Comparison of ENCODE assay signal across 8 mouse cellular contexts in genomic region chr14:21984757-21985425, GRCm38 (mm10). TPM values are rescaled to one million over a fixed set of nuclear protein-coding genes. Genes with fewer than 3 reads are reported as not detected.
A peak's percentile ranks its signal among the peaks of the same experiment; 100 is the strongest.
DNase-seq lines count a peak whose midpoint lies in the region; ATAC-seq and TF ChIP-seq lines count a peak whose summit lies in the region.

No protein-coding gene starts in this region.

- peak overlapping the region; percentile 70 for H3K4me3 ChIP-seq in forebrain, embryonic 16.5 days (replicated peaks; ENCODE audit: low read length)
- peak overlapping the region; percentile 85 for H3K4me3 ChIP-seq in hindbrain, postnatal 0 days (ENCODE audit: low read length)
- peak overlapping the region; percentile 59 for H3K4me3 ChIP-seq in liver, embryonic 13.5 days (replicated peaks)
- H3K4me3 ChIP-seq in neural tube, embryonic 14.5 days (ENCODE audit: low read depth, low read length): peak overlapping the region; percentile 84

- H3K4me1 ChIP-seq in forebrain, embryonic 16.5 days (replicated peaks; ENCODE audit: control insufficient read depth, insufficient read depth, low read length): peaks cover 60% of the 10 kb centered on the region
- 0 out of 2 replicates have a peak, but pooled peaks cover 7% of the 10 kb centered on the region for H3K4me1 ChIP-seq in hindbrain, postnatal 0 days (ENCODE audit: insufficient read depth, low read length)
- peaks cover 44% of the 10 kb centered on the region for H3K4me1 ChIP-seq in liver, embryonic 13.5 days (replicated peaks)
- peaks cover 14% of the 10 kb centered on the region for H3K4me1 ChIP-seq in neural tube, embryonic 14.5 days (ENCODE audit: control insufficient read depth, insufficient read depth, low read length)

- peaks cover 50% of the 10 kb centered on the region for H3K27me3 ChIP-seq in forebrain, embryonic 16.5 days (replicated peaks; ENCODE audit: control insufficient read depth, insufficient read depth, low read length)
- H3K27me3 ChIP-seq in hindbrain, postnatal 0 days (ENCODE audit: insufficient read depth, low read length): peaks cover 4% of the 10 kb centered on the region; the same call in 1 of the 2 replicates
- peaks cover 96% of the 10 kb centered on the region for H3K27me3 ChIP-seq in liver, embryonic 13.5 days
- no peaks in the 10 kb centered on the region for H3K27me3 ChIP-seq in neural tube, embryonic 14.5 days (ENCODE audit: control insufficient read depth, insufficient read depth, low read length)

- peak; percentile 27 for DNase-seq in 3T3-L1 (ENCODE audit: low read depth, low spot score)
- peak; percentile 82 for DNase-seq in adrenal gland, adult 2 months
- DNase-seq in hindbrain, postnatal 0 days (ENCODE audit: low spot score): peak; percentile 30
- no peak for DNase-seq in liver, embryonic 13.5 days
- no peak for DNase-seq in frontal cortex, postnatal 14 days (ENCODE audit: low spot score in 2 of 2)

- H3K9me3 ChIP-seq in forebrain, embryonic 16.5 days (ENCODE audit: control insufficient read depth, low read length): no peaks in the 10 kb centered on the region
- H3K9me3 ChIP-seq in hindbrain, postnatal 0 days (ENCODE audit: low read length): no peaks in the 10 kb centered on the region
- no peaks in the 10 kb centered on the region for H3K9me3 ChIP-seq in liver, embryonic 13.5 days (replicated peaks)
- H3K9me3 ChIP-seq in neural tube, embryonic 14.5 days (ENCODE audit: control insufficient read depth, low read length): no peaks in the 10 kb centered on the region

- no peaks in the 10 kb centered on the region for H3K36me3 ChIP-seq in forebrain, embryonic 16.5 days (ENCODE audit: control insufficient read depth, insufficient read depth)
- no peaks in the 10 kb centered on the region for H3K36me3 ChIP-seq in hindbrain, postnatal 0 days (ENCODE audit: insufficient read depth, low read length)
- H3K36me3 ChIP-seq in liver, embryonic 13.5 days: no peaks in the 10 kb centered on the region
- no peaks in the 10 kb centered on the region for H3K36me3 ChIP-seq in neural tube, embryonic 14.5 days (ENCODE audit: control insufficient read depth, insufficient read depth, low read length)

- WGBS in forebrain, embryonic 16.5 days: 3% methylated on average over 49 of the region's 49 CpGs
- 11% methylated on average over 48 of the region's 49 CpGs for WGBS in hindbrain, postnatal 0 days
- WGBS in liver, embryonic 13.5 days (ENCODE audit: insufficient replicate concordance): 1% methylated on average over 49 of the region's 49 CpGs
- WGBS in neural tube, embryonic 14.5 days: under 1% methylated on average over 48 of the region's 49 CpGs

- H3K27ac ChIP-seq in forebrain, embryonic 16.5 days (ENCODE audit: low read length): peak overlapping the region; percentile 88; the same call in 1 of the 2 replicates
- H3K27ac ChIP-seq in hindbrain, postnatal 0 days: peak overlapping the region; percentile 91
- no peak overlapping the region for H3K27ac ChIP-seq in liver, embryonic 13.5 days
- peak overlapping the region; percentile 97 for H3K27ac ChIP-seq in neural tube, embryonic 14.5 days (ENCODE audit: low read depth, low read length)

- no peak for TF ChIP-seq CTCF in hindbrain, postnatal 0 days (IDR thresholded peaks at IDR 0.05; ENCODE audit: low read depth)

- H3K9ac ChIP-seq in forebrain, embryonic 16.5 days (replicated peaks; ENCODE audit: low read depth, low read length): peak overlapping the region; percentile 69
- peak overlapping the region; percentile 75 for H3K9ac ChIP-seq in hindbrain, postnatal 0 days (replicated peaks; ENCODE audit: low read length)
- peak overlapping the region; percentile 59 for H3K9ac ChIP-seq in liver, embryonic 13.5 days
- H3K9ac ChIP-seq in neural tube, embryonic 14.5 days (replicated peaks; ENCODE audit: low read depth, low read length): peak overlapping the region; percentile 84

- peak overlapping the region; percentile 87 for H3K4me2 ChIP-seq in forebrain, embryonic 16.5 days (ENCODE audit: low read length)
- peak overlapping the region; percentile 84 for H3K4me2 ChIP-seq in hindbrain, postnatal 0 days (ENCODE audit: low read depth, low read length)
- H3K4me2 ChIP-seq in liver, embryonic 13.5 days: peak overlapping the region; percentile 66
- H3K4me2 ChIP-seq in neural tube, embryonic 14.5 days (ENCODE audit: low read depth, low read length): peak overlapping the region; percentile 81

- ATAC-seq in forebrain, embryonic 16.5 days: no peak
- ATAC-seq in hindbrain, postnatal 0 days: no peak
- no peak for ATAC-seq in liver, embryonic 13.5 days (ENCODE audit: low read depth)
- no peak for ATAC-seq in neural tube, embryonic 14.5 days (ENCODE audit: low read depth)
- ATAC-seq in megakaryocyte-erythroid progenitor cell, adult 5-6 weeks (replicated peaks; ENCODE audit: low FRiP score, low TSS enrichment, poor library complexity, severe bottlenecking): no peak

RNA-seq across cellular contexts. Expression of gene Zfp503, which starts 4.5 kb away (rescaled TPM):
- total RNA-seq in adrenal gland, adult 2 months (2021): 10 to 100 TPM; 19.4 to 34.1 TPM
- polyA plus RNA-seq in adrenal gland, adult 2 months (2012; rRNA removed): 101 and 106 TPM in 2 replicates
- polyA plus RNA-seq in forebrain, embryonic 16.5 days (2015; fragmentation: Nextera tagmentation; extraction: Ambion mirVana): 5.4 and 5.5 TPM in 2 replicates
- 25.5 and 25.6 TPM in 2 replicates for total RNA-seq in hindbrain, postnatal 0 days (2014; rRNA removed)
- polyA plus RNA-seq in hindbrain, postnatal 0 days (2015; fragmentation: Nextera tagmentation; extraction: Ambion mirVana): 8.4 and 10.4 TPM in 2 replicates
- 0.82 and 1.4 TPM in 2 replicates for polyA plus RNA-seq in liver, embryonic 13.5 days (2015; fragmentation: Nextera tagmentation; extraction: Ambion mirVana)
- polyA plus RNA-seq in neural tube, embryonic 14.5 days (2014; fragmentation: Nextera tagmentation; extraction: Ambion mirVana): 7.0 TPM in 2 replicates
- total RNA-seq in megakaryocyte-erythroid progenitor cell, adult 5-6 weeks (2014; fragmentation: Nextera tagmentation): not detected in 2 replicates
- not detected in 2 replicates for total RNA-seq in megakaryocyte-erythroid progenitor cell, adult 5-6 weeks (2017)

RNA-seq across cellular contexts. Expression of gene Lrmda, which starts 34.6 kb away (rescaled TPM):
- 1 to 10 TPM; 2.7 to 8.6 TPM for total RNA-seq in adrenal gland, adult 2 months (2021)
- polyA plus RNA-seq in adrenal gland, adult 2 months (2012; rRNA removed): 0.89 and 0.92 TPM in 2 replicates
- 0.30 TPM in 1 of 2 replicates, not detected in the other for polyA plus RNA-seq in forebrain, embryonic 16.5 days (2015; fragmentation: Nextera tagmentation; extraction: Ambion mirVana)
- total RNA-seq in hindbrain, postnatal 0 days (2014; rRNA removed): 0.21 TPM in 1 of 2 replicates, not detected in the other
- polyA plus RNA-seq in hindbrain, postnatal 0 days (2015; fragmentation: Nextera tagmentation; extraction: Ambion mirVana): 0.52 and 0.53 TPM in 2 replicates
- 0.25 and 0.27 TPM in 2 replicates for polyA plus RNA-seq in liver, embryonic 13.5 days (2015; fragmentation: Nextera tagmentation; extraction: Ambion mirVana)
- 0.28 and 0.35 TPM in 2 replicates for polyA plus RNA-seq in neural tube, embryonic 14.5 days (2014; fragmentation: Nextera tagmentation; extraction: Ambion mirVana)
- 7.8 and 9.6 TPM in 2 replicates for total RNA-seq in megakaryocyte-erythroid progenitor cell, adult 5-6 weeks (2014; fragmentation: Nextera tagmentation)
- 3.4 and 6.4 TPM in 2 replicates for total RNA-seq in megakaryocyte-erythroid progenitor cell, adult 5-6 weeks (2017)

Comparison
In these comparisons a context has a peak if more than half of its experiments do, and no peak if none do; other contexts are left out.
1. DNase-seq: peak in 3T3-L1 (single experiment), adrenal gland, adult 2 months (single experiment) and hindbrain, postnatal 0 days (single experiment); none in liver, embryonic 13.5 days (single experiment) and frontal cortex, postnatal 14 days (0 of 2).
2. Peak in every context shown above with its lines, with median percentiles within 50 percentile points of each other: H3K4me2 ChIP-seq, H3K4me3 ChIP-seq and H3K9ac ChIP-seq.